Mouse (Mus musculus): ENCODE results near the gene Olfr316. TPM values are rescaled to one million over a fixed set of nuclear protein-coding genes. Genes with fewer than 3 reads are reported as not detected.

The Olfr316 gene
- polyA plus RNA-seq (2014; fragmentation: Illumina TruSeq; extraction: RNeasy Lipid Tissue Mini Kit (QIAGEN cat#74804); ENCODE audit: low read depth, low replicate concordance) = not detected

GRCm38 (mm10) chr11:58752434-58752833, at the start of gene Olfr316:
Gene Olfr316 (plus strand): TSS chr11:58752734.

DNA sequence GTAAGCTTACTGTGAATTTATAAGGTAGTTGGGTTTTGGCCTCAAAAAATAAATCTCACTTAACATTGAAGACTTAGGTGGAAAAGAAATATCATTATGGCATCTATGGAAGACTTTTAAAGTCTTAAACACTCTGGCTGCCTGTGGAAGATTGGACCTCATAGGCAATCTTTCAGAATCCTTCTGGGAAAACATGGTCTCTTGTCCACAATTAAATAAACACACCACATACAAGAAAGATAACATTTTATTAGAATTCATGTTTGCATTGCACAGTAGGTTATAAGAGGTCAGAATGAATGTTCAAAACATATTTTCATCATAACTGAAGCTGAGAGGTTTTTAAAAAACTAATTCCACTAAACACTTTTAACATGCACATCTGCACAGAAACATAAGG, 28.6 kb upstream of the Olfr316 start, which contains the start of gene Olfr318:
TSS of gene Olfr318 (minus strand) at position 101 of the 400 bp plus-strand sequence.

GRCm38 (mm10) chr11:58738792-58739262, 13.7 kb upstream of the Olfr316 start, which contains the start of gene Olfr317:
Gene Olfr317 (minus strand): TSS chr11:58739212.

GRCm38 (mm10) chr11:58772888-58773287, 20.4 kb downstream of the Olfr316 start, which contains the start of gene Olfr315:
Gene Olfr315 (plus strand): TSS chr11:58773188.

DNA sequence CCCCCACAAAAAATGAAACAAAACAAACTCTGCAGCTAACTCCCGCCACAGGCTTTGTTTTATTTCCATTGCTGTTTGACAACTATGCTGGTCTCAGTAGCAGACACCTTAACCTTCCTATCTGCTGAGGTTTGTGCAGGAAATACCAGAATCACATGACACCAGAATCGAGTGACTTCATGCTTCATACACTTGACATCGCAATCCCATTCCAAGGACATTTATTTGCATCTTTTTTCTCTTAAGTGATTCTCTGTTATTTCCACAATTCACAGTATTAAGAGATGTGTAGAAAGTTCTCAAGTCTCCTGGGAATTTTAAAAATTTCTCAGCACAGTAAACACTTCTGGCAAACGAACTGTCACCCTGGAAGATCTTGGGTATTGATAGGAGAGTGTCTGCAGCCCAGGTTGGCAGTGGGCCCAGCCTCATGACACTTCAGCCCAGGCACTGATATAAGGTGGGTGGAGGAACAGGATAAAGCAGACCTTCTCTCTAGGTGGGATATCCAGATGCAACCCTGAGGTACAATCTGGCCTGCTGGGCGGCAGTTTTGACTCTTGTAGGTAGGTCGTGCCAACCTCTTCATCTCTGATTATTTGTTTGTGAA, 30.1 kb downstream of the Olfr316 start, which contains the start of gene Olfr314:
TSS of gene Olfr314 (plus strand) at position 473 of the 610 bp plus-strand sequence.

GRCm38 (mm10) chr11:58801558-58802228, 49.2 kb downstream of the Olfr316 start, which contains the start of gene Fam183b:
Gene Fam183b (minus strand): TSS chr11:58801960.

Other genes starting within 250 kb of the Olfr316 start
- not detected for gene Olfr330, start 217.9 kb upstream of the Olfr316 start, polyA plus RNA-seq (2014; fragmentation: Illumina TruSeq; extraction: RNeasy Lipid Tissue Mini Kit (QIAGEN cat#74804); ENCODE audit: low read depth, low replicate concordance)
- not detected for gene Olfr329-ps, start 206.3 kb upstream of the Olfr316 start, polyA plus RNA-seq (2014; fragmentation: Illumina TruSeq; extraction: RNeasy Lipid Tissue Mini Kit (QIAGEN cat#74804); ENCODE audit: low read depth, low replicate concordance)
- gene Olfr328, start 197.1 kb upstream of the Olfr316 start, polyA plus RNA-seq (2014; fragmentation: Illumina TruSeq; extraction: RNeasy Lipid Tissue Mini Kit (QIAGEN cat#74804); ENCODE audit: low read depth, low replicate concordance) = not detected
- gene Olfr224, start 182.2 kb upstream of the Olfr316 start, polyA plus RNA-seq (2014; fragmentation: Illumina TruSeq; extraction: RNeasy Lipid Tissue Mini Kit (QIAGEN cat#74804); ENCODE audit: low read depth, low replicate concordance) = not detected
- gene Olfr325, start 175.0 kb upstream of the Olfr316 start, polyA plus RNA-seq (2014; fragmentation: Illumina TruSeq; extraction: RNeasy Lipid Tissue Mini Kit (QIAGEN cat#74804); ENCODE audit: low read depth, low replicate concordance) = not detected
- gene Olfr324, start 157.6 kb upstream of the Olfr316 start, polyA plus RNA-seq (2014; fragmentation: Illumina TruSeq; extraction: RNeasy Lipid Tissue Mini Kit (QIAGEN cat#74804); ENCODE audit: low read depth, low replicate concordance) = not detected
- gene 2210407C18Rik, start 136.7 kb upstream of the Olfr316 start, polyA plus RNA-seq (2014; fragmentation: Illumina TruSeq; extraction: RNeasy Lipid Tissue Mini Kit (QIAGEN cat#74804); ENCODE audit: low read depth, low replicate concordance) = 45.8 TPM
- gene Olfr323, start 122.2 kb upstream of the Olfr316 start, polyA plus RNA-seq (2014; fragmentation: Illumina TruSeq; extraction: RNeasy Lipid Tissue Mini Kit (QIAGEN cat#74804); ENCODE audit: low read depth, low replicate concordance) = not detected
- not detected for gene Trim58, start 112.3 kb upstream of the Olfr316 start, polyA plus RNA-seq (2014; fragmentation: Illumina TruSeq; extraction: RNeasy Lipid Tissue Mini Kit (QIAGEN cat#74804); ENCODE audit: low read depth, low replicate concordance)
- not detected for gene Olfr322, start 94.0 kb upstream of the Olfr316 start, polyA plus RNA-seq (2014; fragmentation: Illumina TruSeq; extraction: RNeasy Lipid Tissue Mini Kit (QIAGEN cat#74804); ENCODE audit: low read depth, low replicate concordance)
- gene Olfr320, start 71.6 kb upstream of the Olfr316 start, polyA plus RNA-seq (2014; fragmentation: Illumina TruSeq; extraction: RNeasy Lipid Tissue Mini Kit (QIAGEN cat#74804); ENCODE audit: low read depth, low replicate concordance) = not detected
- gene Olfr319, start 53.6 kb upstream of the Olfr316 start, polyA plus RNA-seq (2014; fragmentation: Illumina TruSeq; extraction: RNeasy Lipid Tissue Mini Kit (QIAGEN cat#74804); ENCODE audit: low read depth, low replicate concordance) = not detected
- not detected for gene Olfr318, start 28.7 kb upstream of the Olfr316 start, polyA plus RNA-seq (2014; fragmentation: Illumina TruSeq; extraction: RNeasy Lipid Tissue Mini Kit (QIAGEN cat#74804); ENCODE audit: low read depth, low replicate concordance)
- gene Olfr317, start 13.5 kb upstream of the Olfr316 start, polyA plus RNA-seq (2014; fragmentation: Illumina TruSeq; extraction: RNeasy Lipid Tissue Mini Kit (QIAGEN cat#74804); ENCODE audit: low read depth, low replicate concordance) = not detected
- gene Olfr315, start 20.5 kb downstream of the Olfr316 start, polyA plus RNA-seq (2014; fragmentation: Illumina TruSeq; extraction: RNeasy Lipid Tissue Mini Kit (QIAGEN cat#74804); ENCODE audit: low read depth, low replicate concordance) = not detected
- gene Olfr314, start 30.2 kb downstream of the Olfr316 start, polyA plus RNA-seq (2014; fragmentation: Illumina TruSeq; extraction: RNeasy Lipid Tissue Mini Kit (QIAGEN cat#74804); ENCODE audit: low read depth, low replicate concordance) = not detected
- gene Fam183b, start 49.2 kb downstream of the Olfr316 start, polyA plus RNA-seq (2014; fragmentation: Illumina TruSeq; extraction: RNeasy Lipid Tissue Mini Kit (QIAGEN cat#74804); ENCODE audit: low read depth, low replicate concordance) = not detected
- gene Olfr313, start 62.3 kb downstream of the Olfr316 start, polyA plus RNA-seq (2014; fragmentation: Illumina TruSeq; extraction: RNeasy Lipid Tissue Mini Kit (QIAGEN cat#74804); ENCODE audit: low read depth, low replicate concordance) = not detected
- not detected for gene Olfr312, start 76.5 kb downstream of the Olfr316 start, polyA plus RNA-seq (2014; fragmentation: Illumina TruSeq; extraction: RNeasy Lipid Tissue Mini Kit (QIAGEN cat#74804); ENCODE audit: low read depth, low replicate concordance)
- not detected for gene Olfr311, start 86.5 kb downstream of the Olfr316 start, polyA plus RNA-seq (2014; fragmentation: Illumina TruSeq; extraction: RNeasy Lipid Tissue Mini Kit (QIAGEN cat#74804); ENCODE audit: low read depth, low replicate concordance)
- gene Gm12258, start 94.4 kb downstream of the Olfr316 start, polyA plus RNA-seq (2014; fragmentation: Illumina TruSeq; extraction: RNeasy Lipid Tissue Mini Kit (QIAGEN cat#74804); ENCODE audit: low read depth, low replicate concordance) = 12.9 TPM
- gene 2810021J22Rik, start 114.5 kb downstream of the Olfr316 start, polyA plus RNA-seq (2014; fragmentation: Illumina TruSeq; extraction: RNeasy Lipid Tissue Mini Kit (QIAGEN cat#74804); ENCODE audit: low read depth, low replicate concordance) = 8.3 TPM
- gene Zfp39, start 151.5 kb downstream of the Olfr316 start, polyA plus RNA-seq (2014; fragmentation: Illumina TruSeq; extraction: RNeasy Lipid Tissue Mini Kit (QIAGEN cat#74804); ENCODE audit: low read depth, low replicate concordance) = 3.9 TPM
- gene Btnl10, start 165.2 kb downstream of the Olfr316 start, polyA plus RNA-seq (2014; fragmentation: Illumina TruSeq; extraction: RNeasy Lipid Tissue Mini Kit (QIAGEN cat#74804); ENCODE audit: low read depth, low replicate concordance) = not detected
- gene Rnf187, start 186.2 kb downstream of the Olfr316 start, polyA plus RNA-seq (2014; fragmentation: Illumina TruSeq; extraction: RNeasy Lipid Tissue Mini Kit (QIAGEN cat#74804); ENCODE audit: low read depth, low replicate concordance) = 6.2 TPM
- not detected for gene Hist3h2ba, start 196.2 kb downstream of the Olfr316 start, polyA plus RNA-seq (2014; fragmentation: Illumina TruSeq; extraction: RNeasy Lipid Tissue Mini Kit (QIAGEN cat#74804); ENCODE audit: low read depth, low replicate concordance)
- gene Hist3h2a, start 202.0 kb downstream of the Olfr316 start, polyA plus RNA-seq (2014; fragmentation: Illumina TruSeq; extraction: RNeasy Lipid Tissue Mini Kit (QIAGEN cat#74804); ENCODE audit: low read depth, low replicate concordance) = 18.4 TPM
- gene Trim17, start 202.0 kb downstream of the Olfr316 start, polyA plus RNA-seq (2014; fragmentation: Illumina TruSeq; extraction: RNeasy Lipid Tissue Mini Kit (QIAGEN cat#74804); ENCODE audit: low read depth, low replicate concordance) = 0.41 TPM
- gene Trim11, start 225.4 kb downstream of the Olfr316 start, polyA plus RNA-seq (2014; fragmentation: Illumina TruSeq; extraction: RNeasy Lipid Tissue Mini Kit (QIAGEN cat#74804); ENCODE audit: low read depth, low replicate concordance) = 2.8 TPM

Measured in sigmoid colon, adult 10 weeks (tissue).